Mouse (Mus musculus): ENCODE measurements around the gene Spata2.

- TF ChIP-seq CEBPB (IDR thresholded peaks at IDR 0.05; ENCODE audit: insufficient read depth, poor library complexity, severe bottlenecking) (no peak), E2F4 (IDR thresholded peaks at IDR 0.05; ENCODE audit: insufficient read depth) (no peak), POLR2A (IDR thresholded peaks at IDR 0.05; ENCODE audit: insufficient read length, low read depth) (no peak), USF1 (IDR thresholded peaks at IDR 0.05; ENCODE audit: low read depth) (no peak), TCF12 (IDR thresholded peaks at IDR 0.05; ENCODE audit: insufficient read depth, poor library complexity, severe bottlenecking) (no peak)
These were observed 16.4 kb downstream of the Spata2 start for GRCm38 (mm10) chr2:167476200-167476688.
